Mouse (Mus musculus) central nervous system, embryonic 14 days (tissue): ENCODE results near the gene Crim1. TPM values are rescaled to one million over a fixed set of nuclear protein-coding genes. Genes with fewer than 3 reads are reported as not detected.

ENCODE experiments used
- polyA plus RNA-seq: library from polyadenylated mRNA; depleted of rRNA; stranded (reverse); fragments of >200 nt; gene quantifications from 2 replicates; pipeline ENCODE4 v1.2.3, GENCODE M21; 2012; rRNA removed

Gene Crim1
- 24.3 and 27.3 TPM in 2 replicates for polyA plus RNA-seq

GRCm38 (mm10) chr17:78199626-78200560 is at the start of gene Crim1:
Crim1 (plus strand) TSS chr17:78200248.

DNA sequence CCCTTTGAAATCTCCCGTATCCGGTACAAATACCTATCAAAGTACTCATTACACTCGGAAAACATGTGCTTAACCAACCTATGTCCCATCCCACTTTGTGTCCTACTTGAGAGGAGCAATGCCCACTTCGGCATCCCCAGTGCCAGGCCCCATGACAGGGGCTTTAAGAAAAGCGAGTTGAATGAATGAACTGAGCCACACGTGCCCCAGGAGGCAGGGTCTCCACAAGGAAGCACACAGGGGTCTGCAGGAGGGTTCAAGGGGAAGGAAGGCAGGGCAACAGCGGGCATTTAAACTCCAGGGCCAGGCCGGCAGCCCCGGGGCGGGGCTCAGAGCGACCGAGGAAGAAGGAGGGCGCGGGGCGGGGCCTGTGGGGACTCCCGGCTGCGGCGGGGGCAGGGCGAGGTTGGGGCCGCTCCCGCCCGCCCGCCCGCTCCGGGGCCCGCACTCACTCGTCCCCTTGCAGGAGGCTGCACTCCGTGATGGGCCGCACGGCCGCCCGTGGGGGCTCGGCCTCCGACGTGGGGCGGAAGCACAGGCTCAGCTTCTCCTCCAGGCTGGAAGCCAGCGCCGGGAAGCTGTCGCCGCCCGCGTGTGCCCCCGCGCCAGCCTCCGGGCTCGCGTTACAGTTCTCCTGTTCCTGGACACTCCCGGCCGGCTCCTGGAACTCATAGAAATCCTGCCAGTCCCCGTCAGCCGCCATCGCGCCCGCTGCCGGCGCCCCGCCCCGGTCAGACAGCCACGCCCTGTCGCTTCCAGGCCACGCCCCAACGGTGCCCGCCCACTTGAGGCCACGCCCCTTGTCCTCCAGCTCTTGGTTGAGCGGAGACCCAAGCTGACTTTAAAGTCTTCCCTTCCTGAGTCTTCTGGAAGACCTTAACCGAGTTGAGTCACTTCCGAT is 217.6 kb downstream of the Crim1 start, which contains the start of gene Fez2:
TSS of gene Fez2 (minus strand) at position 772 of the 901 bp plus-strand sequence.

Other genes with a start within 250 kb of the Crim1 start
- gene Fez2, start 217.9 kb downstream of the Crim1 start, polyA plus RNA-seq: 34.6 and 38.2 TPM in 2 replicates